Mouse (Mus musculus) mesoderm, embryonic 11.5 days (tissue): ENCODE measurements at regions not wholly inside any gene's neighbourhood (a gene's known extent, or its start where the extent isn't known, plus 50 kb on each side); places are given as distances from the start of the nearest gene placed in this dataset.
A peak's percentile ranks its signal among the peaks of the same experiment; 100 is the strongest.

Source experiments
- DNase-seq: peaks from one replicate; pipeline ENCODE4 v3.0.0-alpha.2; 2012; ENCODE audit warnings: low read depth, low spot score

- DNase-seq, result no peak
Observed at GRCm38 (mm10) chr8:4934551-4934950, 155.2 kb upstream of the Shcbp1 start.

GRCm38 (mm10) chr8:4934035-4934434 is 154.7 kb upstream of the Shcbp1 start:
- DNase-seq, result no peak

- no peak for DNase-seq
Observed at GRCm38 (mm10) chr8:4916447-4916846, 137.1 kb upstream of the Shcbp1 start.

- no peak for DNase-seq
Observed at GRCm38 (mm10) chr8:4895046-4895445, 115.7 kb upstream of the Shcbp1 start.

GRCm38 (mm10) chr8:4868761-4869160 is 89.4 kb upstream of the Shcbp1 start:
- peak; percentile 75 for DNase-seq

DNA sequence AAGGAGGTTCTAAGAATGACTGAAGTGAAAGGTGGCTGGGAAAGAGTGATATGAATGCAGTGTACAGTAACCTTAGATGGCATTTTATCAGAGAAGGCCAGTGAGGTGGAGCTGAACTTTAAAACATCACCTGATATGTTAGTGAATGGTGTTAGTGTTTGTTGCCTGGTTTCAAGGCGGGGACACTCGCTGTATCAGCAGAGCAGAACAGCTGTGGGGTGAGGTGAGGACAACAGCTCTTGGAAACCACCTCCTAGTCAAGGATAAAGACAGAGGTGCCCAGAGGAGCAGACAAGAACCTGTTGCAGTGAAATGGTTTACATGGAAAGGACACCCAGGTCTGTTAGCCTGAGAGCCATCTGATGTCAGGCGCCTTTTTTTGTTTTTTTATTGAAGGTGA is 59.7 kb upstream of the Shcbp1 start:
- no peak for DNase-seq

DNA sequence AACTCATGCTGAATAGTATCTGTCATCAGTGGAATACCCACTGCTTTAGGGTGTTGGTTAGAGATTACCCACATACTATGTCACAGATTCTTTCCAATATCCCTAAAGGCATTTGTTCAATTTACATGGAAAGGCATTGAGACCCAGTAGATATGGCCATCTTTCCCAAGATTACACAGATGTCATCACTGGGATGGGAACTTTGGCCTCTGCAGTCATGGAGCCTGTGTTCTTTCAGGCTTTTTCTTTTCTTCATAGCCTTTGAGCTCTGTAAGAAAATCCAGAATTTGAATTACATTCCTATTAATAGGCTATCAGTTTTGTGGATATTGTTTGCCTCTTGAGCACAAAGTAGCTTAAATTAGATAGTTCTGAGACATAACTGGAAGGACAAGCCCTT is 59.2 kb upstream of the Shcbp1 start:
- DNase-seq, result no peak

DNA sequence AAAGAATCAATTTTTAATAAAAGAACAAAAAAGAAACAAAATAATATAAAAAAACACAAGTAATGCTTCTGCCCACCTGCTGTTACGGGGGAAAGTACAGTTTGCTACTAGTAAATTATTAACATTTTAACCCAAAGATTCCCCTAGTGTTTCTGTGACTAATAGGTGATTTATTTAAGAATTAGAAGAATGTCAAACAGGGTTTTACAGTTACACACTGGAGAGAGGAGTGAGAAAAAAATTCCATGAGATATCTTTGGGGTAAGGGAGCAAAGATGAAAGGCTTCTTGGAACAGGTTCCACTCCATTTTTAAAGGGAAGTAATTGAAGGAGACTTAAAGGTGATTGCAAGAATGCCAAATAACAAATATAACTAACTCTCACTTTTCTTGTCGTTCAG is 58.4 kb upstream of the Shcbp1 start:
- DNase-seq, result no peak

GRCm38 (mm10) chr8:4836651-4837050 is 57.3 kb upstream of the Shcbp1 start:
- no peak for DNase-seq
